In the genomic region with DNA sequence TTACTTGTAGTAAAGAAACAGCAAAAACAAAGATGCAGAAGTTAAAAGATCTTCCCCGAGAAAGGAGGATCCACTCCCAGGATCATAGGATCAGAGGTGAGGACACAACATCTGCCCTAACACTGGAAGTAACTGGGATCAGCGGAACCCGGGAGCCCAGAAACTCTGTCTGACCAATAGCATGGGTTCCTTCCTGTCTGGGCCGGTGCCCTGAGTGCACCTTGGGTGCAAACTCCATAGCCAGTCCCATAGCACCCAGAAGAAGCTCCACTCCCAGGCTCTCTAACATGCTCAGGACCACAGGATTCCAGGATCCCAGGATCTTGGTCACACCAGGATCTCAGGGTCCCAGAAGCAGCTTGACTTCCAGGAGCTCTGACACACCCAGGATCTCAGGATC, we compare ENCODE assay signal across 27 mouse cellular contexts. TPM values are rescaled to one million over a fixed set of nuclear protein-coding genes. Genes with fewer than 3 reads are reported as not detected.
DNase-seq lines count a peak whose midpoint lies in the region; ATAC-seq lines count a peak whose summit lies in the region.
"Had no signal": no experiment of that assay in that cellular context is flagged by ENCODE, and none has a peak within 500 bp of the region (broad histone marks: within the 10 kb centered on the region; RNA-seq: fewer than 3 reads in every experiment).

No protein-coding gene starts in this region.

- no peaks in the 10 kb centered on the region for H3K36me3 ChIP-seq in hindbrain, embryonic 13.5 days
- H3K36me3 ChIP-seq in hindbrain, embryonic 11.5 days (ENCODE audit: control insufficient read depth, insufficient read depth, low read length), result no peaks in the 10 kb centered on the region
- H3K36me3 ChIP-seq in neural tube, embryonic 13.5 days, result no peaks in the 10 kb centered on the region
- H3K36me3 ChIP-seq in neural tube, embryonic 15.5 days, result no peaks in the 10 kb centered on the region
- H3K36me3 ChIP-seq: forebrain, embryonic 10.5 days; heart, embryonic 12.5 days; heart, embryonic 15.5 days; hindbrain, embryonic 12.5 days had no signal

- H3K4me2 ChIP-seq in hindbrain, embryonic 13.5 days, result no peak overlapping the region
- no peak overlapping the region for H3K4me2 ChIP-seq in hindbrain, embryonic 11.5 days (replicated peaks; ENCODE audit: low read depth, low read length)
- no peak overlapping the region for H3K4me2 ChIP-seq in neural tube, embryonic 13.5 days
- H3K4me2 ChIP-seq in neural tube, embryonic 15.5 days, result no peak overlapping the region
- H3K4me2 ChIP-seq: forebrain, embryonic 13.5 days; heart, embryonic 12.5 days; heart, embryonic 15.5 days; hindbrain, embryonic 12.5 days had no signal

- no peak overlapping the region for H3K9ac ChIP-seq in hindbrain, embryonic 13.5 days
- H3K9ac ChIP-seq in hindbrain, embryonic 11.5 days (ENCODE audit: low read depth, low read length), result no peak overlapping the region
- no peak overlapping the region for H3K9ac ChIP-seq in neural tube, embryonic 13.5 days
- no peak overlapping the region for H3K9ac ChIP-seq in neural tube, embryonic 15.5 days (replicated peaks)
- H3K9ac ChIP-seq: forebrain, embryonic 13.5 days; heart, embryonic 12.5 days; heart, embryonic 15.5 days; hindbrain, embryonic 12.5 days had no signal

- ATAC-seq in hindbrain, embryonic 13.5 days (ENCODE audit: low FRiP score), result no peak
- ATAC-seq in hindbrain, embryonic 11.5 days (ENCODE audit: low FRiP score), result no peak
- ATAC-seq in neural tube, embryonic 13.5 days (ENCODE audit: low read depth), result no peak
- ATAC-seq in neural tube, embryonic 15.5 days (ENCODE audit: low FRiP score), result no peak
- ATAC-seq: forebrain, embryonic 13.5 days; forebrain, embryonic 16.5 days; hindbrain, postnatal 0 days; inflammation-experienced regulatory T-cells, adult 6 months; Patski had no signal

- H3K27me3 ChIP-seq in hindbrain, embryonic 13.5 days, result no peaks in the 10 kb centered on the region
- no peaks in the 10 kb centered on the region for H3K27me3 ChIP-seq in hindbrain, embryonic 11.5 days (ENCODE audit: control insufficient read depth, insufficient read depth, low read length)
- no peaks in the 10 kb centered on the region for H3K27me3 ChIP-seq in neural tube, embryonic 13.5 days
- H3K27me3 ChIP-seq in neural tube, embryonic 15.5 days (replicated peaks), result no peaks in the 10 kb centered on the region
- H3K27me3 ChIP-seq: CH12.LX; forebrain, embryonic 13.5 days; heart, embryonic 12.5 days; heart, embryonic 15.5 days; hindbrain, embryonic 12.5 days; Patski had no signal

- 95% methylated on average over 4 of the region's 4 CpGs for WGBS in hindbrain, embryonic 13.5 days
- 91% methylated on average over 4 of the region's 4 CpGs for WGBS in hindbrain, embryonic 11.5 days
- 82% methylated on average over 4 of the region's 4 CpGs for WGBS in neural tube, embryonic 13.5 days
- 86% methylated on average over 4 of the region's 4 CpGs for WGBS in neural tube, embryonic 15.5 days

- H3K27ac ChIP-seq in hindbrain, embryonic 13.5 days, result peak overlapping the region; percentile 19; the same call in 1 of the 2 replicates
- H3K27ac ChIP-seq in hindbrain, embryonic 11.5 days (ENCODE audit: low read depth, low read length), result no peak overlapping the region
- H3K27ac ChIP-seq in neural tube, embryonic 13.5 days (replicated peaks), result peak overlapping the region; percentile 59
- no peak overlapping the region for H3K27ac ChIP-seq in neural tube, embryonic 15.5 days (replicated peaks)
- H3K27ac ChIP-seq: forebrain, embryonic 10.5 days; forebrain, embryonic 13.5 days; heart, embryonic 15.5 days; hindbrain, embryonic 12.5 days; hindbrain, postnatal 0 days had no signal

- no peak for DNase-seq in hindbrain, embryonic 11.5 days (ENCODE audit: low spot score)
- DNase-seq in kidney, adult 9 months, result peak; percentile 41
- DNase-seq in kidney, adult 18-20 months, result no peak
- DNase-seq: adrenal gland, postnatal 10 days; adrenal gland, postnatal 36 days; B cell, adult 2 months; cerebellum, adult 18-20 months; cerebellum, adult 9-10 months; cerebellum, postnatal 14 days; gastrocnemius, postnatal 10 days; gastrocnemius, postnatal 36 days; heart, postnatal 10 days; heart, postnatal 36 days had no signal

- H3K4me3 ChIP-seq in hindbrain, embryonic 13.5 days, result no peak overlapping the region
- no peak overlapping the region for H3K4me3 ChIP-seq in hindbrain, embryonic 11.5 days (ENCODE audit: low read depth, low read length)
- H3K4me3 ChIP-seq in neural tube, embryonic 13.5 days, result no peak overlapping the region
- H3K4me3 ChIP-seq in neural tube, embryonic 15.5 days (replicated peaks), result no peak overlapping the region
- H3K4me3 ChIP-seq: forebrain, embryonic 10.5 days; forebrain, embryonic 13.5 days; heart, embryonic 12.5 days; heart, embryonic 15.5 days; hindbrain, embryonic 12.5 days had no signal

- no peaks in the 10 kb centered on the region for H3K9me3 ChIP-seq in hindbrain, embryonic 13.5 days
- H3K9me3 ChIP-seq in hindbrain, embryonic 11.5 days (ENCODE audit: control insufficient read depth, low read length), result no peaks in the 10 kb centered on the region
- no peaks in the 10 kb centered on the region for H3K9me3 ChIP-seq in neural tube, embryonic 13.5 days
- no peaks in the 10 kb centered on the region for H3K9me3 ChIP-seq in neural tube, embryonic 15.5 days (replicated peaks)
- H3K9me3 ChIP-seq: forebrain, embryonic 10.5 days; forebrain, embryonic 13.5 days; G1E; heart, embryonic 12.5 days; heart, embryonic 15.5 days; hindbrain, embryonic 12.5 days had no signal

- peaks cover 35% of the 10 kb centered on the region for H3K4me1 ChIP-seq in hindbrain, embryonic 13.5 days (replicated peaks)
- no peaks in the 10 kb centered on the region for H3K4me1 ChIP-seq in hindbrain, embryonic 11.5 days (replicated peaks; ENCODE audit: control insufficient read depth, insufficient read depth, low read length)
- H3K4me1 ChIP-seq in neural tube, embryonic 13.5 days (replicated peaks), result peaks cover 48% of the 10 kb centered on the region
- H3K4me1 ChIP-seq in neural tube, embryonic 15.5 days, result peaks cover 39% of the 10 kb centered on the region

RNA-seq across cellular contexts. Expression of gene Zc3h12c, which starts 13.0 kb away (rescaled TPM):
- polyA plus RNA-seq in hindbrain, embryonic 13.5 days (2015; fragmentation: Nextera tagmentation; extraction: Ambion mirVana), result 6.1 and 6.5 TPM in 2 replicates
- polyA plus RNA-seq in hindbrain, embryonic 11.5 days (2014; fragmentation: Nextera tagmentation; extraction: Ambion mirVana), result 12.6 and 16.2 TPM in 2 replicates
- polyA plus RNA-seq in neural tube, embryonic 13.5 days (2015; fragmentation: Nextera tagmentation; extraction: Ambion mirVana), result 4.7 and 5.8 TPM in 2 replicates
- 3.4 TPM in 2 replicates for polyA plus RNA-seq in neural tube, embryonic 15.5 days (2015; fragmentation: Nextera tagmentation; extraction: Ambion mirVana)

Comparison
In these comparisons a context has a peak if more than half of its experiments do, and no peak if none do; other contexts are left out.
1. H3K27ac ChIP-seq: peak in hindbrain, embryonic 13.5 days (single experiment) and neural tube, embryonic 13.5 days (single experiment); none in hindbrain, embryonic 11.5 days (single experiment) and neural tube, embryonic 15.5 days (single experiment).